Mouse (Mus musculus): ENCODE measurements around the gene Panx1.

- no peak for TF ChIP-seq POLR2A (IDR thresholded peaks at IDR 0.05; ENCODE audit: borderline replicate concordance, low read depth, low read length)
- no peak for TF ChIP-seq CTCF (IDR thresholded peaks at IDR 0.05; ENCODE audit: low read depth, low read length)
These were observed 74.3 kb downstream of the Panx1 start for GRCm38 (mm10) chr9:14970805-14971525.

Measured in bone marrow macrophage, adult 2 months (primary cell).